Mouse (Mus musculus) liver, embryonic 12.5 days (tissue): ENCODE measurements around the gene Gabra5. TPM values are rescaled to one million over a fixed set of nuclear protein-coding genes. Genes with fewer than 3 reads are reported as not detected.

ENCODE experiments used
- ATAC-seq: fragments of 200-750 bp; cut with Nextera tagmentation; 2 replicates; pipeline ENCODE4 v1.8.0; 2017; ENCODE audit warnings: moderate number of reproducible peaks, mild to moderate bottlenecking, moderate library complexity
- H3K27ac ChIP-seq: fragments of 300-500 bp; sonication (generic); 2 replicates; pipeline ENCODE4 v1.5.1; 2016; ENCODE audit warnings: mild to moderate bottlenecking
- H3K27me3 ChIP-seq: fragments of 300-500 bp; sonication (generic); replicated peaks from 2 replicates; pipeline ENCODE4 v1.6.1; 2016; ENCODE audit warnings: mild to moderate bottlenecking, moderate library complexity
- H3K36me3 ChIP-seq: fragments of 300-500 bp; sonication (generic); 2 replicates; pipeline ENCODE4 v1.6.1; 2016; ENCODE audit warnings: mild to moderate bottlenecking, moderate library complexity
- H3K4me1 ChIP-seq: fragments of 300-500 bp; sonication (generic); 2 replicates; pipeline ENCODE4 v1.6.1; 2016
- H3K4me2 ChIP-seq: fragments of 300-500 bp; sonication (generic); 2 replicates; pipeline ENCODE4 v1.6.1; 2016; ENCODE audit warnings: mild to moderate bottlenecking, moderate library complexity
- H3K4me3 ChIP-seq: fragments of 300-500 bp; sonication (generic); 2 replicates; pipeline ENCODE4 v1.5.1; 2016; ENCODE audit warnings: mild to moderate bottlenecking, moderate library complexity
- H3K9ac ChIP-seq: fragments of 300-500 bp; sonication (generic); 2 replicates; pipeline ENCODE4 v1.6.1; 2016; ENCODE audit warnings: mild to moderate bottlenecking, moderate library complexity
- H3K9me3 ChIP-seq: fragments of 300-500 bp; sonication (generic); replicated peaks from 2 replicates; pipeline ENCODE4 v1.6.1; 2016; ENCODE audit warnings: mild to moderate bottlenecking, moderate library complexity
- WGBS: fragments of 180-500 bp; shearing (Covaris S2); methylation state at CpG from one replicate; pipeline ENCODE4 v1.1.7; 2016; ENCODE audit not compliant: insufficient replicate concordance; 5-methylcytosine and 5-hydroxymethylcytosine counted together
- polyA plus RNA-seq: library from polyadenylated mRNA; unstranded; fragments of >200 nt; fragmentation: Nextera tagmentation; extraction: Ambion mirVana; gene quantifications from 2 replicates; pipeline ENCODE4 v1.2.1, GENCODE M21; 2016

Gabra5 gene
- polyA plus RNA-seq, 1 experiment from 2014 or later = 0.23 TPM

- Histone ChIP-seq H3K4me3 (no peak overlapping the region), H3K27me3 (no peaks in the 10 kb centered on the region), H3K4me1 (no peaks in the 10 kb centered on the region), H3K9me3 (no peaks in the 10 kb centered on the region), H3K4me2 (no peak overlapping the region), H3K36me3 (no peaks in the 10 kb centered on the region), H3K9ac (no peak overlapping the region), H3K27ac (no peak overlapping the region)
- no peak for ATAC-seq
- WGBS = 71% methylated on average over 1 of the region's 1 CpGs
These were observed 38.5 kb downstream of the Gabra5 start for GRCm38 (mm10) chr7:57471316-57471715.

GRCm38 (mm10) chr7:57460354-57460753, 49.5 kb downstream of the Gabra5 start:
- H3K9ac ChIP-seq = no peak overlapping the region
- no peak overlapping the region for H3K27ac ChIP-seq
- no peaks in the 10 kb centered on the region for H3K9me3 ChIP-seq
- WGBS = 49% methylated on average over 5 of the region's 5 CpGs
- ATAC-seq = no peak
- no peak overlapping the region for H3K4me2 ChIP-seq
- H3K4me1 ChIP-seq = no peaks in the 10 kb centered on the region
- H3K4me3 ChIP-seq = no peak overlapping the region
- no peaks in the 10 kb centered on the region for H3K27me3 ChIP-seq
- H3K36me3 ChIP-seq = no peaks in the 10 kb centered on the region

GRCm38 (mm10) chr7:57448239-57448638, 61.6 kb downstream of the Gabra5 start:
- ATAC-seq = no peak
- Histone ChIP-seq H3K27me3 (no peaks in the 10 kb centered on the region), H3K9me3 (no peaks in the 10 kb centered on the region), H3K27ac (no peak overlapping the region), H3K9ac (no peak overlapping the region), H3K4me2 (no peak overlapping the region), H3K36me3 (no peaks in the 10 kb centered on the region), H3K4me3 (no peak overlapping the region), H3K4me1 (no peaks in the 10 kb centered on the region)
- WGBS = 49% methylated on average over 1 of the region's 1 CpGs

GRCm38 (mm10) chr7:57422675-57423074, 87.2 kb downstream of the Gabra5 start:
- Histone ChIP-seq H3K27me3 (no peaks in the 10 kb centered on the region), H3K4me3 (no peak overlapping the region), H3K9ac (no peak overlapping the region), H3K4me2 (no peak overlapping the region), H3K27ac (no peak overlapping the region), H3K36me3 (no peaks in the 10 kb centered on the region), H3K4me1 (no peaks in the 10 kb centered on the region), H3K9me3 (no peaks in the 10 kb centered on the region; the same call in 1 of the 2 replicates)
- 54% methylated on average over 1 of the region's 1 CpGs for WGBS
- ATAC-seq = no peak

GRCm38 (mm10) chr7:57421044-57421443, 88.8 kb downstream of the Gabra5 start:
- no peak overlapping the region for H3K4me3 ChIP-seq
- WGBS = 80% methylated on average over 1 of the region's 1 CpGs
- no peaks in the 10 kb centered on the region; the same call in 1 of the 2 replicates for H3K9me3 ChIP-seq
- no peaks in the 10 kb centered on the region for H3K27me3 ChIP-seq
- H3K36me3 ChIP-seq = no peaks in the 10 kb centered on the region
- H3K4me2 ChIP-seq = no peak overlapping the region
- H3K27ac ChIP-seq = no peak overlapping the region
- ATAC-seq = no peak
- no peaks in the 10 kb centered on the region for H3K4me1 ChIP-seq
- H3K9ac ChIP-seq = no peak overlapping the region

- H3K4me1 ChIP-seq = no peaks in the 10 kb centered on the region
- WGBS = 54% methylated on average over 2 of the region's 2 CpGs
- no peak for ATAC-seq
- no peaks in the 10 kb centered on the region; the same call in 1 of the 2 replicates for H3K9me3 ChIP-seq
- no peaks in the 10 kb centered on the region for H3K27me3 ChIP-seq
- no peak within 1 kb of the TSS for H3K9ac ChIP-seq
- H3K4me3 ChIP-seq = no peak within 1 kb of the TSS
- H3K27ac ChIP-seq = no peak within 1 kb of the TSS
- H3K36me3 ChIP-seq = no peaks in the 10 kb centered on the region
- no peak within 1 kb of the TSS for H3K4me2 ChIP-seq
These were observed 90.5 kb downstream of the Gabra5 start, which contains the start of gene Gabrb3 for GRCm38 (mm10) chr7:57419392-57419791. Gene Gabrb3 (plus strand): TSS chr7:57419692.

GRCm38 (mm10) chr7:57412896-57413295, 97.0 kb downstream of the Gabra5 start:
- no peaks in the 10 kb centered on the region for H3K9me3 ChIP-seq
- no peak overlapping the region for H3K4me2 ChIP-seq
- H3K9ac ChIP-seq = no peak overlapping the region
- no peaks in the 10 kb centered on the region for H3K36me3 ChIP-seq
- no peaks in the 10 kb centered on the region for H3K27me3 ChIP-seq
- no peaks in the 10 kb centered on the region for H3K4me1 ChIP-seq
- ATAC-seq = no peak
- 24% methylated on average over 1 of the region's 1 CpGs for WGBS
- H3K27ac ChIP-seq = no peak overlapping the region
- H3K4me3 ChIP-seq = no peak overlapping the region

GRCm38 (mm10) chr7:57411163-57411562, 98.7 kb downstream of the Gabra5 start:
- no peak overlapping the region for H3K4me2 ChIP-seq
- H3K9me3 ChIP-seq = no peaks in the 10 kb centered on the region
- no peaks in the 10 kb centered on the region for H3K4me1 ChIP-seq
- no peak overlapping the region for H3K27ac ChIP-seq
- no peak overlapping the region for H3K9ac ChIP-seq
- no peaks in the 10 kb centered on the region for H3K27me3 ChIP-seq
- no peaks in the 10 kb centered on the region for H3K36me3 ChIP-seq
- ATAC-seq = no peak
- 79% methylated on average over 4 of the region's 4 CpGs for WGBS
- no peak overlapping the region for H3K4me3 ChIP-seq

- Histone ChIP-seq H3K27ac (no peak overlapping the region), H3K4me2 (no peak overlapping the region), H3K36me3 (no peaks in the 10 kb centered on the region), H3K9ac (no peak overlapping the region), H3K4me3 (no peak overlapping the region), H3K27me3 (no peaks in the 10 kb centered on the region), H3K4me1 (no peaks in the 10 kb centered on the region), H3K9me3 (no peaks in the 10 kb centered on the region)
- ATAC-seq = no peak
- WGBS = 62% methylated on average over 4 of the region's 4 CpGs
These were observed 116.3 kb downstream of the Gabra5 start for GRCm38 (mm10) chr7:57393551-57393950.

- 27% methylated on average over 4 of the region's 4 CpGs for WGBS
- H3K9ac ChIP-seq = no peak overlapping the region
- no peak overlapping the region for H3K4me2 ChIP-seq
- H3K4me3 ChIP-seq = no peak overlapping the region
- no peak for ATAC-seq
- no peaks in the 10 kb centered on the region for H3K9me3 ChIP-seq
- H3K4me1 ChIP-seq = no peaks in the 10 kb centered on the region
- no peaks in the 10 kb centered on the region for H3K36me3 ChIP-seq
- H3K27ac ChIP-seq = no peak overlapping the region
- peaks cover 33% of the 10 kb centered on the region for H3K27me3 ChIP-seq
These were observed 119.8 kb downstream of the Gabra5 start for GRCm38 (mm10) chr7:57390046-57390445.

GRCm38 (mm10) chr7:57387341-57387654, 122.6 kb downstream of the Gabra5 start:
- no peak for ATAC-seq
- no peaks in the 10 kb centered on the region for H3K36me3 ChIP-seq
- no peak overlapping the region for H3K9ac ChIP-seq
- H3K4me1 ChIP-seq = no peaks in the 10 kb centered on the region
- H3K4me2 ChIP-seq = peak overlapping the region; percentile 65
- H3K27me3 ChIP-seq = peaks cover 33% of the 10 kb centered on the region
- 25% methylated on average over 6 of the region's 6 CpGs for WGBS
- H3K27ac ChIP-seq = no peak overlapping the region
- peak overlapping the region; percentile 42; the same call in 1 of the 2 replicates for H3K4me3 ChIP-seq
- no peaks in the 10 kb centered on the region for H3K9me3 ChIP-seq

- Histone ChIP-seq H3K27ac (no peak within 1 kb of the TSS), H3K36me3 (no peaks in the 10 kb centered on the region), H3K9ac (no peak within 1 kb of the TSS), H3K4me2 (peak within 1 kb of the TSS; percentile 65), H3K9me3 (no peaks in the 10 kb centered on the region), H3K27me3 (peaks cover 33% of the 10 kb centered on the region), H3K4me1 (no peaks in the 10 kb centered on the region), H3K4me3 (peak within 1 kb of the TSS; percentile 42)
- no peak for ATAC-seq
- WGBS = 7% methylated on average over 57 of the region's 71 CpGs
These were observed 123.1 kb downstream of the Gabra5 start, which contains the start of gene Gabrg3 for GRCm38 (mm10) chr7:57386517-57387340. Gene Gabrg3 (minus strand): TSS chr7:57387188.
